Comparison of ENCODE assay signal across 9 mouse cellular contexts in the genomic region with DNA sequence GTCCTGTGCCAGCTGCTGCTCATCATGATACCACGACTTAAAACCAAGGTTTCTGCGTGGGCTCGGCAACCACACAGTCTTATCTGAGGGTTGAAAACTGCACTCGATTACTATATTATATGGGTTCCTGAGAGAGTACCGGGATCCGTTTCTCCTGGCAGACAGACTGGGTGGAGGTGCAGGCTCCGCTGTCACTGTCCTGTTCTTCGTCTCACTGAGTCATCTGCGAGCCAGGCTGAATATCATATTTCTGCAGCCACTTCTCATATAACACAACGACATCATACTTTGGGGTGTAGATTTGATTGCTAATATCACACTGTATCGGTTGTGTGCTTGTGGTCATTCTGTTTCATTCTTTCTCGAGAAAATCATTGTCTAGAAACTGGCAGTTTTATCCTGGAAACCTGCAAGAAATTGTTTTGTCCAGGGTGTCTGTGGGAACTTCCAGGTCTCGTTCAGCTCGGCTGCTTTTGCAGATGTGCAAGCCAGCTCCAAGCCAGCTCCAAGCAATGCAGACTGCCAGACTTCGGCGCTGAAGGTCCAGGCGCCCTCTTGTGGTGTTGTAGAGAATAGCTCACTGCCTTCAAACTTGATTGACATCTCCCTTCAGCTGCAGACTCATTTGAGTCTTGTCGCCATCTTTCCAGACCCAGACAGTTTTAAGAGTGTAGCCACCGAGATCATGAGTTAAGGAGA.
DNase-seq lines count a peak whose midpoint lies in the region; ATAC-seq and TF ChIP-seq lines count a peak whose summit lies in the region.
"Had no signal": no experiment of that assay in that cellular context is flagged by ENCODE, and none has a peak within 500 bp of the region (broad histone marks: within the 10 kb centered on the region; RNA-seq: fewer than 3 reads in every experiment).

No protein-coding gene starts in this region.

- H3K36me3 ChIP-seq in midbrain, postnatal 0 days (ENCODE audit: insufficient read depth, low read length), result peaks cover 9% of the 10 kb centered on the region; the same call in 1 of the 2 replicates

- no peaks in the 10 kb centered on the region for H3K4me1 ChIP-seq in midbrain, postnatal 0 days (ENCODE audit: insufficient read depth, low read length)

- H3K9ac ChIP-seq in midbrain, postnatal 0 days (replicated peaks; ENCODE audit: low read length, poor library complexity, severe bottlenecking), result no peak overlapping the region

- peak; percentile 92 for TF ChIP-seq CTCF in midbrain, postnatal 0 days (IDR thresholded peaks at IDR 0.05)

- WGBS in midbrain, postnatal 0 days, result 54% methylated on average over 19 of the region's 19 CpGs

- intact Hi-C loops in heart, postnatal 14 days (cut with DNase I), result loop anchor here (2.0 kb wide), 1 partner anchor 315 kb away; no protein-coding TSS in a partner anchor
- intact Hi-C loops in left cerebral cortex, postnatal 14 days (cut with DNase I), result loop anchor here (5.0 kb wide), 1 partner anchor 317 kb away; no protein-coding TSS in a partner anchor

- no peaks in the 10 kb centered on the region for H3K27me3 ChIP-seq in midbrain, postnatal 0 days (ENCODE audit: insufficient read depth, low read length)

- H3K4me2 ChIP-seq in midbrain, postnatal 0 days (ENCODE audit: low read depth, low read length, poor library complexity, severe bottlenecking), result no peak overlapping the region

- DNase-seq in layer of hippocampus, adult 11-12 months (ENCODE audit: low spot score), result peak; percentile 56
- DNase-seq in layer of hippocampus, adult 9-10 months (ENCODE audit: low spot score), result no peak
- peak; percentile 24 for DNase-seq in Muller cell, postnatal 12 days (ENCODE audit: inconsistent ontology term)
- peak; percentile 81 for DNase-seq in embryo, embryonic 10 days (ENCODE audit: low spot score)
- peak; percentile 60 to 76 for DNase-seq in heart, postnatal 14 days
- DNase-seq in left cerebral cortex, postnatal 14 days (ENCODE audit: low spot score in 2 of 2), result peak; percentile 71 to 74
- DNase-seq in midbrain, postnatal 0 days (ENCODE audit: low spot score), result peak; percentile 81

- ATAC-seq in midbrain, postnatal 0 days (ENCODE audit: low FRiP score), result peak; percentile 38; the same call in 1 of the 2 replicates
- ATAC-seq in activated CD4-positive, CD25-positive, alpha-beta regulatory T cell, adult 4 months, result no peak

- no peak overlapping the region for H3K27ac ChIP-seq in midbrain, postnatal 0 days (ENCODE audit: low read depth, low read length)

- H3K9me3 ChIP-seq in midbrain, postnatal 0 days (ENCODE audit: low read length), result no peaks in the 10 kb centered on the region

- H3K4me3 ChIP-seq in midbrain, postnatal 0 days (ENCODE audit: low read depth, low read length), result no peak overlapping the region
- H3K4me3 ChIP-seq: erythroblast, embryonic 14.5 days had no signal
